Mouse (Mus musculus) layer of hippocampus, adult 8-10 months (tissue): ENCODE data around the gene Commd4. TPM values are rescaled to one million over a fixed set of nuclear protein-coding genes. Genes with fewer than 3 reads are reported as not detected.

Experiments
- DNase-seq, 2 experiments: peaks; one replicate each; pipeline ENCODE4 v3.0.0; 2022; ENCODE audit warnings: low spot score in 2 of 2
- total RNA-seq, 4 experiments: library from RNA; stranded (reverse); gene quantifications; 2 replicates each; pipeline ENCODE4 v1.2.4; 2022

Commd4 gene
- total RNA-seq, 4 experiments from 2014 or later = 89.4 to 97.5 (median 92.1) TPM

GRCm38 (mm10) chr9:57141417-57142353 lies 16.4 kb downstream of the Commd4 start:
- DNase-seq = no peak

DNA sequence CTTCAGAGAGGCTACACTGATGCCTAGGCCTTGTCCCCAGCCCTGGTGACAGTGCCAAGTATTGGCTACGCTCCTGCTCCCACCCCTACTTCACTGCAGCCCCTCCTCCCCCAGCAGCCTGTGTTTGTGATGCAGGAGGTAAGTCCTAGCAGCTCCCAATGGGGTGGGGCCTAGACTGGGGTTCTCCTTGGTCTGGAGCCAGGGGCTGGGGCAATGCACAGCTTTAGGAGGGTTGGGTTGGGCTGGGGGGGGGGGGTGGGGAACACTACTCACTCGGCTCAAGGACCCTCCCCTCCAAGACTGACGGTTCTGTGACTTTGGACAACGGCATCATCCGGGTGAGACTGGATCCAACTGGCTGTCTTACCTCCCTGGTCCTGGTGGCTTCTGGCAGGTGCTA lies 18.6 kb downstream of the Commd4 start:
- DNase-seq = no peak

GRCm38 (mm10) chr9:57139110-57139509 lies 19.0 kb downstream of the Commd4 start:
- DNase-seq = no peak

GRCm38 (mm10) chr9:57138507-57138906 lies 19.6 kb downstream of the Commd4 start:
- DNase-seq = no peak

DNA sequence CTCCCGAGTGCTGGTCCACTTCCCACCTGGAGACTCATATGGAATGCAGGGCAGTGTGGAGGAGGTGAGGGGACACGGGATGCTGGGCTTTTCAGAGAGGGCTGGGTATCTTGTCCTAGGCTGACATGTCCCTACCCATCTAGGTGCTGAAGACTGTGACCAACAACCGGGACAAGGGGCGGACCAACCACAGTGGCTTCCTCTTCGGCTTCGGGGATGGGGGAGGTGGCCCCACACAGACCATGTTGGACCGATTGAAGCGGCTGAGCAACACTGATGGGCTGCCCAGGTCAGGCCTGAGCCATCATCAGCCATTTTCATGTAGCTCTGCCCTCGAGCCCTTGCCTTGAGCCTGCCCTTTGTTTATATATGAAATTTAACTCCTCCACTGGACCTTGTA lies 20.4 kb downstream of the Commd4 start:
- DNase-seq = no peak

GRCm38 (mm10) chr9:57137246-57137645 lies 20.9 kb downstream of the Commd4 start:
- no peak for DNase-seq

DNA sequence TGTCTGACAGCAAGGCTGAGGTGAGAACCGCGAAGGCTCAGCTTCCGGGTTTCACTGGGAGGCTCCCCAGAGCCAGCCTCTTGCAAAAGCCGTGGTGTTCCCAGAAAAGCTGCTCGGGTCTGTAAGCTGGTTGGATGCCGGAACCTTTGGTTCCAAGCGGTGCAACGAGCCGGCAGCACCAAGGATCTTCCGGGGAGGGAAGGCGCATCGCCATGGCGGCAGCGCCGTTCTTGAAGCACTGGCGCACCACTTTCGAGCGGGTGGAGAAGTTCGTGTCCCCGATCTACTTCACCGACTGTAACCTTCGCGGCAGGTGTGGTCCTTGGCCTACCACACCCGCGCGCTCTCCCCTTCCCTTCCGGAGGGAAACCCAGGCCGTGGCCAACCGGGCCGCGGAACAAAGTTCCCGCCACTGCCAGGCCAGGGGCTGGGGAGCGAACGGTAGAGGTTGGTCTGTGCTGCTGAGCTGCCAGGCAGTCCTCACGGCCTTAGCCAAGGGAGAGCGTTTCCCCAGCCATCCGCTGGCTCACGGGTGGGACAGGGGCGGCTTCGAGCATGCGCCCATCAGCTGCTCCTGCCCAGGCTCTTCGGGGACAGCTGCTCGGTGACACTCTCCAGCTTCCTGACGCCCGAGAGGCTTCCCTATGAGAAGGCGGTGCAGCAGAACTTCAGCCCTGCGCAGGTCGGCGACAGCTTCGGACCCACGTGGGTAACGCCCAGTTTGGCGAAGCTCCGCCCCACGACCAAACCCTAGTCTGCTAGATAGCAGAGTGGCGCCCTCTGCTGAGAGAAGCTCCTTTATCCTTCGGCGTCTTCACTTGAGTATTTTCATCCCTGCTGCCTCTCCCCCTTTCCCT lies 27.3 kb downstream of the Commd4 start, which contains the start of gene Man2c1:
Gene Man2c1, plus strand, starts transcription at position 114 of the 857 bp plus-strand sequence.
- DNase-seq = peak; percentile 90 to 94

- no peak for DNase-seq
Observed at GRCm38 (mm10) chr9:57129641-57130040, 28.5 kb downstream of the Commd4 start.

DNA sequence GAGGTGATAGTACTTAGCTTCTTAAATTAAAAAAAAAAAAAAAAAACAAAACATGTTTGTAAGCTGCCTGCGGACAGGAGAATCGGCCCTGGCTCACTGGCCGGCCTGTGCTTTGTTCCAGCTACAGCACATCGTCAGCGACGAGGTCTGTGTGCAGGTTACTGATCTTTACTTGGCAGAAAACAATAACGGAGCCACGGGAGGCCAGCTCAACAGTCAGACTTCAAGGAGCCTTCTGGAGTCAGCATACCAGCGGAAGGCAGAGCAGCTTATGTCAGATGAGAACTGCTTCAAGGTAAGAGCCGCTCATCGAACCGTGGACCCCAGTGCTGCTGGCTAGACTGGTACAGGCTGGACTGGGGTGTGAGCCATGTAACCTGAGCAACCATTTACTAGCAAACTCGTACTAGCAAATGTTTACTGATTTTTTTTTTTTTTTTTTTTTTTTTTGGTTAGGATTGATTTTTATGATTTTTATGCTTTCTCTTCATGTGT lies 40.8 kb downstream of the Commd4 start:
- no peak for DNase-seq

Other genes starting within 250 kb of the Commd4 start
- gene Snx33, start 230.0 kb downstream of the Commd4 start, total RNA-seq = 10 to 100 TPM in 2 of 4 experiments, 1 to 10 TPM in 2; 9.8 to 11.6 (median 10.1) TPM
- 10 to 100 TPM; 47.3 to 59.9 (median 56.1) TPM for gene Imp3, start 220.9 kb downstream of the Commd4 start, total RNA-seq
- 10 to 100 TPM; 14.4 to 17.1 (median 14.9) TPM for gene Snupn, start 207.5 kb downstream of the Commd4 start, total RNA-seq
- gene Ptpn9, start 163.4 kb downstream of the Commd4 start, total RNA-seq = 10 to 100 TPM; 24.8 to 31.1 (median 28.4) TPM
- 10 to 100 TPM; 26.9 to 48.2 (median 41.3) TPM for gene Sin3a, start 86.3 kb downstream of the Commd4 start, total RNA-seq
- 100 to 1,000 TPM; 153 to 212 (median 175) TPM for gene Man2c1, start 27.6 kb downstream of the Commd4 start, total RNA-seq
- gene Neil1, start 10.0 kb downstream of the Commd4 start, total RNA-seq = 10 to 100 TPM in 1 of 4 experiments, 1 to 10 TPM in 3; 9.4 to 10.4 (median 9.8) TPM
- gene Trcg1, start 78.2 kb upstream of the Commd4 start, total RNA-seq = not detected
- gene 1700017B05Rik, start 104.3 kb upstream of the Commd4 start, total RNA-seq = 10 to 100 TPM; 25.0 to 43.8 (median 34.1) TPM